Mouse (Mus musculus): ENCODE measurements at regions not wholly inside any gene's neighbourhood (a gene's known extent, or its start where the extent isn't known, plus 50 kb on each side); places are given as distances from the start of the nearest gene placed in this dataset.

- no peak for TF ChIP-seq CHD2 (IDR thresholded peaks at IDR 0.05; ENCODE audit: low read depth, low read length)
- TF ChIP-seq ZNF384 (IDR thresholded peaks at IDR 0.05; ENCODE audit: low read depth, low read length): no peak
Observed at GRCm38 (mm10) chr17:54656553-54656952, 357.7 kb upstream of the Slc5a7 start.
